Mouse (Mus musculus) CH12.LX (cell line): ENCODE measurements around the gene Matn1. TPM values are rescaled to one million over a fixed set of nuclear protein-coding genes. Genes with fewer than 3 reads are reported as not detected.

Experiments used
- DNase-seq: peaks from one replicate; pipeline ENCODE4 v3.0.0-alpha.2; 2013; ENCODE audit errors: extremely low read depth
- H3K27ac ChIP-seq: 2 replicates; pipeline ENCODE4 v1.5.1; 2012; ENCODE audit warnings: low read depth, mild to moderate bottlenecking, control low read depth, moderate library complexity; ENCODE audit not compliant: insufficient read depth
- H3K27me3 ChIP-seq: replicated peaks from 2 replicates; pipeline ENCODE3; 2012; ENCODE audit warnings: inconsistent platforms
- H3K36me3 ChIP-seq, 2 experiments: replicated peaks in 1 of 2; 2 replicates each; pipeline versions ENCODE3 to v1.6.1; 2012; ENCODE audit warnings: inconsistent platforms in 1 of 2, low read length in 1 of 2, mild to moderate bottlenecking in 1 of 2, mixed read lengths in 1 of 2, moderate library complexity in 1 of 2; ENCODE audit not compliant: control insufficient read depth in 1 of 2, insufficient read depth in 1 of 2
- H3K4me1 ChIP-seq, 2 experiments: 2 replicates each; pipeline ENCODE4 v1.6.1; 2012; ENCODE audit warnings: inconsistent platforms in 1 of 2, moderate library complexity in 1 of 2; ENCODE audit not compliant: insufficient read depth in 2 of 2, control insufficient read depth in 1 of 2
- H3K4me2 ChIP-seq: 2 replicates; pipeline ENCODE4 v1.6.1; 2012; ENCODE audit warnings: low read depth, mild to moderate bottlenecking, control low read depth; ENCODE audit not compliant: poor library complexity, insufficient read depth, severe bottlenecking
- H3K4me3 ChIP-seq, 3 experiments: fragments of 150-350 bp in 1 of 3; sonication (generic) in 1 of 3; replicated peaks in 1 of 3; 2 replicates each; pipeline versions ENCODE3 to v1.5.1; 2011 to 2012; ENCODE audit warnings: low read depth in 2 of 3, low read length in 2 of 3, mild to moderate bottlenecking in 2 of 3, moderate library complexity in 2 of 3, control low read depth in 1 of 3, improper control_type of control experiment in 1 of 3, inconsistent platforms in 1 of 3, mixed read lengths in 1 of 3; ENCODE audit not compliant: poor library complexity in 1 of 3
- H3K79me2 ChIP-seq: replicated peaks from 2 replicates; pipeline ENCODE4 v1.6.1; 2012; ENCODE audit warnings: mild to moderate bottlenecking, moderate library complexity; ENCODE audit not compliant: control insufficient read depth, poor library complexity, insufficient read depth, severe bottlenecking; ENCODE audit errors: extremely low read depth
- H3K9ac ChIP-seq: 2 replicates; pipeline ENCODE4 v1.6.1; 2012; ENCODE audit warnings: low read depth, mild to moderate bottlenecking, control low read depth, moderate library complexity; ENCODE audit not compliant: insufficient read depth
- H3K9me3 ChIP-seq: replicated peaks from 2 replicates; pipeline ENCODE3; 2012; ENCODE audit warnings: low read length, inconsistent platforms, mixed read lengths
- CHD1 ChIP-seq: IDR thresholded peaks from 2 replicates; pipeline ENCODE4 v1.6.1; 2012; ENCODE audit warnings: low read depth, low read length, improper control_type of control experiment, inconsistent platforms
- CHD2 ChIP-seq: IDR thresholded peaks from 2 replicates; pipeline ENCODE4 v1.6.1; 2011; ENCODE audit warnings: low read length, improper control_type of control experiment
- GABPA ChIP-seq: IDR thresholded peaks from 2 replicates; pipeline ENCODE4 v1.6.1; 2012; ENCODE audit warnings: low read depth, low read length, improper control_type of control experiment, inconsistent platforms; ENCODE audit not compliant: insufficient replicate concordance
- HCFC1 ChIP-seq: IDR thresholded peaks from 2 replicates; pipeline ENCODE4 v1.6.1; 2012; ENCODE audit warnings: low read depth, mild to moderate bottlenecking, inconsistent platforms, low read length, improper control_type of control experiment
- IRF4 ChIP-seq: IDR thresholded peaks from 2 replicates; pipeline ENCODE4 v1.6.1; 2014; ENCODE audit warnings: low read depth, mild to moderate bottlenecking, inconsistent platforms, low read length, improper control_type of control experiment
- JUN ChIP-seq: IDR thresholded peaks from 2 replicates; pipeline ENCODE4 v1.6.1; 2011; ENCODE audit warnings: low read depth, mild to moderate bottlenecking, low read length, improper control_type of control experiment, moderate library complexity; ENCODE audit not compliant: insufficient read depth
- JUND ChIP-seq: conservative IDR thresholded peaks from 2 replicates; pipeline ENCODE4 v1.6.1; 2011; ENCODE audit warnings: low read depth, low read length, improper control_type of control experiment
- KAT2A ChIP-seq: IDR thresholded peaks from 2 replicates; pipeline ENCODE4 v1.6.1; 2012; ENCODE audit warnings: low read length, improper control_type of control experiment, inconsistent platforms; ENCODE audit not compliant: insufficient replicate concordance
- MAFK ChIP-seq: IDR thresholded peaks from 2 replicates; pipeline ENCODE4 v1.6.1; 2011; ENCODE audit warnings: low read length, improper control_type of control experiment; ENCODE audit not compliant: insufficient replicate concordance
- MAX ChIP-seq: IDR thresholded peaks from 2 replicates; pipeline ENCODE4 v1.6.1; 2011; ENCODE audit warnings: low read length, improper control_type of control experiment
- MXI1 ChIP-seq: IDR thresholded peaks from 2 replicates; pipeline ENCODE4 v1.6.1; 2011; ENCODE audit warnings: mild to moderate bottlenecking, low read depth, low read length, improper control_type of control experiment
- NELFE ChIP-seq: IDR thresholded peaks from 2 replicates; pipeline ENCODE4 v1.6.1; 2011; ENCODE audit warnings: low read depth, low read length, improper control_type of control experiment
- POLR2AphosphoS2 ChIP-seq: IDR thresholded peaks from 2 replicates; pipeline ENCODE4 v1.6.1; 2011; ENCODE audit warnings: low read depth, low read length, improper control_type of control experiment
- RAD21 ChIP-seq: IDR thresholded peaks from 2 replicates; pipeline ENCODE4 v1.6.1; 2011; ENCODE audit warnings: low read depth, mild to moderate bottlenecking, low read length, improper control_type of control experiment, moderate library complexity
- SIN3A ChIP-seq: IDR thresholded peaks from 2 replicates; pipeline ENCODE4 v1.6.1; 2012; ENCODE audit warnings: low read length, improper control_type of control experiment, inconsistent platforms
- SMC3 ChIP-seq: IDR thresholded peaks from 2 replicates; pipeline ENCODE4 v1.6.1; 2011; ENCODE audit warnings: low read depth, low read length, improper control_type of control experiment
- TBP ChIP-seq: conservative IDR thresholded peaks from 2 replicates; pipeline ENCODE4 v1.6.1; 2011; ENCODE audit warnings: low read depth, low read length, improper control_type of control experiment
- TCF12 ChIP-seq: IDR thresholded peaks from 2 replicates; pipeline ENCODE4 v1.6.1; 2014; ENCODE audit warnings: low read depth, mild to moderate bottlenecking, inconsistent platforms, low read length, improper control_type of control experiment
- UBTF ChIP-seq: IDR thresholded peaks from 2 replicates; pipeline ENCODE4 v1.6.1; 2012; ENCODE audit warnings: low read depth, mild to moderate bottlenecking, inconsistent platforms, low read length, improper control_type of control experiment, moderate library complexity
- USF2 ChIP-seq: conservative IDR thresholded peaks from 2 replicates; pipeline ENCODE4 v1.6.1; 2011; ENCODE audit warnings: low read depth, low read length, improper control_type of control experiment
- ZNF384 ChIP-seq: IDR thresholded peaks from 2 replicates; pipeline ENCODE4 v1.6.1; 2012; ENCODE audit warnings: low read depth, low read length, improper control_type of control experiment, inconsistent platforms
- dilution Hi-C: fragments of 300-500 bp; cut with MboI; formaldehyde crosslinking; loops from 2 replicates; pipeline ENCODE4 v1.14.3; 2020; ENCODE audit warnings: low sequenced_read_pairs; ENCODE audit not compliant: extremely low pct_unique_long_range_greater_than_20kb, extremely low pct_ligation_motif_present
- in situ Hi-C: fragments of 300-500 bp; cut with MboI; formaldehyde crosslinking; loops from 3 replicates; pipeline ENCODE4 v1.14.3; 2019; ENCODE audit warnings: low sequenced_read_pairs, low pct_ligation_motif_present, low pct_unique_long_range_greater_than_20kb, mixed read lengths
- polyA plus RNA-seq: library from polyadenylated mRNA; unstranded; fragments of >175 nt; gene quantifications from 2 replicates; pipeline ENCODE4 v1.2.1, GENCODE M21; 2012; ENCODE audit warnings: low read depth; ENCODE audit not compliant: insufficient read length
- total RNA-seq, 2 experiments: library from RNA; depleted of rRNA; stranded (reverse); fragments of 300-350 nt in 1 of 2; fragments of >200 nt in 1 of 2; gene quantifications; 2 replicates each; pipeline ENCODE4 v1.2.3; 2012 to 2014

Gene Matn1
- total and polyA plus RNA-seq, 3 experiments, result 0.52 to 3.5 (median 0.76) TPM

DNA sequence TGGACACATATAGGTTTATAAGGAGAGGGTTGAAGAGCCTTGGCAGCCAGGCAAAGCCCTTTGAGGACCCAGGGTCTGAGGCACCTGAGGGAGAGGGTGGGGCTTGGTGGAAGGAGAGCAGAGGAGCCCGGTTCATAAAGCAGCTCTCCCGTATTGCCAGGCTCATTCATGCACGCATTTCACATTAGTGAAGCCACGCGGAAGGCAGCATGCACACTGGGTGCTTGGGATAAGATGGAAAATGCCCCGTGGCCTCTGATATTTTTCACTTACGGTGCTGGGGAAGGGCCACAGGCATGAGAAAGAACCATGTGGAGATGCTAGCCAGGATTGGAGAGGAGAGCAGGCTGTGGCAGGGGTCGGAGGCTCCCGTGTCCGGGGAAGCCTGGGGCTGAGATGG, 13.0 kb downstream of the Matn1 start:
- no peak for TF ChIP-seq MAX
- TF ChIP-seq JUND, result no peak
- TF ChIP-seq GABPA, result no peak
- no peak for TF ChIP-seq POLR2AphosphoS2
- no peak for TF ChIP-seq ZNF384
- no peak for TF ChIP-seq TCF12
- no peak for TF ChIP-seq KAT2A
- no peak for TF ChIP-seq UBTF
- TF ChIP-seq SIN3A, result no peak
- Histone ChIP-seq H3K9ac (no peak overlapping the region), H3K4me3 (no peak overlapping the region), H3K36me3 (no peaks in the 10 kb centered on the region), H3K79me2 (no peaks in the 10 kb centered on the region), H3K27me3 (peaks cover 80% of the 10 kb centered on the region), H3K4me2 (no peak overlapping the region), H3K9me3 (peaks cover 7% of the 10 kb centered on the region), H3K27ac (no peak overlapping the region), H3K4me1 (no peaks in the 10 kb centered on the region)
- in situ Hi-C loops, result loop anchor here (10.0 to 25.0 kb wide), 3 partner anchors 180 to 888 kb away; partner anchors contain the start of gene Mecr
- no peak for DNase-seq
- dilution Hi-C loops, result no loop called here

DNA sequence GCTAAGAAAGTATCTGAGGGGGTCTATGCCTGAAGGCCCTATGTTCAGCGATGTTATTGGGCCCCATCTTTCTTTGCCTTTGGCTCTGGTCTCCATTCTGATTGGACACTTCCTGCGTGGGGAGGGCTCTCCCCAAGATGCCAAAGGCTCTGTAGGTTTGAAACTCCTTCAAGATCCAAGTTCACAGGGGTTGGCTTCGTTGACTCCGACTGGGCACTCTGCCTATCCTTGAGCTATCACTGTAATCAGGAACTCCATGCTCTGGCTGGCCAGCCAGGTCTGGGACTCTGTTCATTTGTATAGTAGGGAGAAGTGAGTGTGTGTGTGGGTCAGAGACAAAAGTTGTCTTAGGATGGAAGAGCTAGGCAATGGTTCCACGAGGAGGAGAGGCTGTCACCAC, 14.6 kb downstream of the Matn1 start:
- dilution Hi-C loops, result no loop called here
- TF ChIP-seq JUND (no peak), CHD1 (no peak), MAFK (no peak), JUN (no peak), USF2 (no peak), NELFE (no peak), IRF4 (no peak), UBTF (no peak), CHD2 (no peak), MXI1 (no peak), TBP (no peak), SMC3 (no peak), KAT2A (no peak), HCFC1 (no peak), MAX (no peak), RAD21 (no peak)
- DNase-seq, result no peak
- Histone ChIP-seq H3K4me1 (no peaks in the 10 kb centered on the region), H3K79me2 (no peaks in the 10 kb centered on the region), H3K4me3 (no peak overlapping the region), H3K36me3 (no peaks in the 10 kb centered on the region), H3K27ac (no peak overlapping the region), H3K27me3 (peaks cover 89% of the 10 kb centered on the region), H3K4me2 (no peak overlapping the region), H3K9ac (no peak overlapping the region), H3K9me3 (no peaks in the 10 kb centered on the region)
- in situ Hi-C loops, result loop anchor here (10.0 to 25.0 kb wide), 3 partner anchors 178 to 886 kb away; partner anchors contain the start of gene Mecr
